Mouse (Mus musculus) adrenal gland, postnatal 4 days (tissue): ENCODE results near the gene Drc1. TPM values are rescaled to one million over a fixed set of nuclear protein-coding genes. Genes with fewer than 3 reads are reported as not detected.
A peak's percentile ranks its signal among the peaks of the same experiment; 100 is the strongest.

ENCODE experiments used
- DNase-seq, 2 experiments: peaks; one replicate each; pipeline ENCODE4 v3.0.0; 2021 to 2022; ENCODE audit warnings: low spot score in 2 of 2, mixed read lengths in 2 of 2
- total RNA-seq, 2 experiments: library from RNA; stranded (reverse); gene quantifications; 2 replicates each; pipeline ENCODE4 v1.2.3; 2021

The Drc1 gene
- total RNA-seq, 2 experiments from 2014 or later = 0.76 to 1.6 TPM

- no peak for DNase-seq
Measured at GRCm38 (mm10) chr5:30285944-30286799, 5.0 kb downstream of the Drc1 start.

DNA sequence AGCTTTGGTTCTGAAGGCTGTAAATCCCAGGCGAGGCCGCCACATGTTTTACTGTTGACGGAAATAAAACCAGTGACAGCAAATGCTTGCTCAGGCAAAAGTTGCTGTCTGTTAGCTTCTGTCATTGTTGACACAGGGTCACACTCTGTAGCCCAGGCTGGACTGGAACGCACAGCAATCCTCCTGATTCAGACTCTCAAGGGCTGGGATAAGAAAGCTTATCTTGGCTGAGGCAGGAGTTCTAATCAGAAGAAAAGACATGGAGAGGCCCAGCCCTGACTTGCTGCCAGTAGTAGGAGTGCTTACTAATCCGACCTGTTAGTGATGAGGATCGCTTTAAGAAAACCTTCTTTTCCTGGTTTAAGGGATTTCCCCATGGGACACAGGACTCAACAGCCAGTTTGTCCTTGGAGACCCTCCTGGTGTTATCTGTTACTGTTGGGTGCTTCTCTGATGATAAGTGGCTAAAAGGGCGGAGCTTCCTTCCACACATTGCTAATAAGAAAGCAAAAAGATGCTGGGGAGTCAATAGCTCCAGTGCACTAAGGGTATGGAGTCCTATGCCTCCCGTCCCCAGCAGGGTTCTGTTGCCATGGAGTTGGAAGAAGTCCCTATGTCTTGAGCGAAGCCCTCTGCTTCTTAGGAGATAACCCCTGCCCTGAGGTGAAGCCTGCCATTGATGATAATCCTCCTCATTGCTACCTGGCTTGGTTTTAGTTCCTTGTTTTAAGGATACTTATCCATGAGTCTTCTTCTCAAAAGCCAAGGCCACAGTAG lies 6.1 kb downstream of the Drc1 start:
- no peak for DNase-seq

DNA sequence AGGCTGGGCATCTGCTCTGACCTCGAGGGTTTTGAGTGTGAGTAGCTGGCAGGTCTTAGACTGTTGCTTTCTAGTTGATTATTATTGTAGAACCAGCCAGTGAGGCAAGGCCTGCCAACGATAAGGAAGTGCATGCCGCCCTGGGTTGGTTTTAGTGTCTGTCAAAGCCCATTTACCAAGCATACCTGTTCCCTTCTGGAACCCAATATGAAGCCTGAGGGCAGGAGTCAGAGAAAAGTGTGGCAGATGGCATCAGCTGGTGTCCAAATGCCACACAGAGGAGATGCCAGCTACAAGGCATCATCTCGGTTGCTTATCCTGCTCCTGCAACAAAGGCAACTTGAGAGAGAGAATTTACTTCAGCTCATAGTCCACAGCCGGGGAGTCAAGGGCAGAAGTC lies 59.6 kb downstream of the Drc1 start:
- no peak for DNase-seq

- no peak for DNase-seq
Measured at GRCm38 (mm10) chr5:30341601-30342365, 60.6 kb downstream of the Drc1 start.

DNA sequence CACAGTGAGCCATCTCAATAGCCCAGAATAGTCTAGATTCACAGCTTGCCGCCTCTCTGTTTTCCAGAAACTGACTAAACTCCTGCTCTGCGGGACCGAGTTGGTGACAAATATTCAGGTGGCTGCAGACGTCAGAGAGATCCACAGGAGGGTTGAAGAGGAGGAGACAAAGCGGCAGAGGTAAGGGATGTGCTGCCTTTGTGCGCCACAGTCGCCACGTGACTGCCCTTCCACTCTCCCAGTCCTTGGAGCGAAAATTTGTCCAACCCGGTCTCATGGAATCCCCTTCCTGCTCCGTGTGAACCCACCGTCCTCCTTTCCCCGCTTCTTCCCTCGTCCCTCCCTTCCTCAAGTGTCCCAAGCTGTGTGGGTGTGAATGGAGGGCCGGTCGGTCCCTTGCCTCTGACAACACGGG lies 61.4 kb downstream of the Drc1 start:
- DNase-seq = no peak

DNA sequence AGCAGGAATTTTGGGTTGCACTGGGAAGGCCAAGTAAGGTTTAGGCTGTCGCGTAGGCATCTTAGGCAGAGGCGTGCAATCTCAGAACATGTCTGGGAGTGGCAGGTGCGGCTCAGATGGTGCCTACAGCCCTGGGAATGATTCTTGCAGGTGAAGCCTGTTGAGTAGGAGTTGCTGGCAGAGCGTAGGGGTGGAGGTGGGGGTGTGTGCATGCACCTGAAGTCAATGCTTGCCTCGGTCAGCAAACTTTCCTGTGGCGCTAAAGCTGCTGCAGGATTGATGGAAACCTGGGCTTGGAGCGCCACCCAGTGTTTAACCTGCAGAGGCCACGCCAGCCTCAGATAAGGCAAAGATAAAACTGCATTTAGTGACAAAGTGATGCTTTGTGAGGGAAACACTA lies 61.9 kb downstream of the Drc1 start:
- DNase-seq = peak; percentile 27 to 29

GRCm38 (mm10) chr5:30343886-30344285 lies 62.7 kb downstream of the Drc1 start:
- DNase-seq = no peak

DNA sequence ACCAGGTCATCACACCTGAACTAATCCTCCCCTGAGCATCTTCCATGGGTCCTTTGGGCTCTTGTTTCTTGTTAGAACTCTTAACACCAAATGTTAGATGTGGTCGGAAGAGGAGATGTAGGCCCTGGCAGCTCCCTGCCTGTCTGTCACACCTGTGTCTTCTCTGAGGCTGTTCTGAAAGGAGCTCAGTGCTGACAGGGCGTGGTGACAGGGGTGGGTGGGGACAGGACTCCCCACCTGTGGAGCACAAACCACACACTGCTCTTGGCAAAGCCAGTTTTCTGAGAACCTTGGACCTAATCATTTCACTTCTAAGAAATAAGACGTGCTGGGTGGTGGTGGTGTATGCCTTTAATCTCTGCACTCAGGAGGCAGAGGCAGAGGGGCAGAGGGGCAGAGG lies 72.4 kb downstream of the Drc1 start:
- no peak for DNase-seq

DNA sequence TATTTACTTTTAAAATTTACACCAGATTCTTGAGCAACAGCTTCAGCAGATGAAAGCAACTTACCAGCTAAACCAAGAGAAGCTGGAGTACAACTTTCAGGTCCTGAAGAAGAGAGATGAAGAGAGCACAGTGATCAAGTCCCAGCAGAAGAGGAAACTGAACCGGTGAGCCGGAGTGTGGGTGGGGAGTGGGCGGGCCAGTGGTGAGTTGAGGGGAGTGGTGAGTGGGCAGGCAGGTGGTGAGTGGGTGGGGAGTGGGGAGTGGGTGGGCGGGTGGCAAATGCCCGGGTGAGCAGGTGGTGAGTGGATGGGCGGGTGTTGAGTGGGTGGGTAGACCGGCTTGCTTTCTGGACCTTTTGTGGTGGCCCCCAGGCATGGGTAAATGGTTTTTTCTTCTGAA lies 73.9 kb downstream of the Drc1 start:
- DNase-seq = no peak

- DNase-seq = no peak
Measured at GRCm38 (mm10) chr5:30355559-30356159, 74.5 kb downstream of the Drc1 start.

GRCm38 (mm10) chr5:30356647-30357046 lies 75.5 kb downstream of the Drc1 start:
- no peak for DNase-seq

- no peak for DNase-seq
Measured at GRCm38 (mm10) chr5:30358436-30359099, 77.4 kb downstream of the Drc1 start.

DNA sequence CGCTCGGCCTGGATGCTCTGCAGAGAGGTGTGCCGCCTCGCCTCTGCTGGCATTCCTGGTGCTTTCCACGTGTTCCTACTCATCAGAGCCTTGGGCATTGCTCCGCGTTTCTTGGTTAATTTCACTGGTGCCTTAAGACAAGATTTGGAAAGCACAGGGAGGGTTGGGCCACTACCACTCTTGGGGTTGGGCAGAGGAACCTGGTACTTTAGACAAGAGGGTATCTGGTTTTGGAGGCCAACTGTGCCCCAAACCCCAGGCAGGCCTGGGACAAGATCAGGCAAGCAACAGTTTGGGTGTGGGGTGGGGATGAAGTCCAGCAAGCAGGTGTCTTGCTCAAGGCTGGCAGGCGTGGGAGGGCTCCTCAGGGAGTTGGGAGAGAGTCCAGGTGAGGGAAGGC lies 86.2 kb downstream of the Drc1 start:
- no peak for DNase-seq

DNA sequence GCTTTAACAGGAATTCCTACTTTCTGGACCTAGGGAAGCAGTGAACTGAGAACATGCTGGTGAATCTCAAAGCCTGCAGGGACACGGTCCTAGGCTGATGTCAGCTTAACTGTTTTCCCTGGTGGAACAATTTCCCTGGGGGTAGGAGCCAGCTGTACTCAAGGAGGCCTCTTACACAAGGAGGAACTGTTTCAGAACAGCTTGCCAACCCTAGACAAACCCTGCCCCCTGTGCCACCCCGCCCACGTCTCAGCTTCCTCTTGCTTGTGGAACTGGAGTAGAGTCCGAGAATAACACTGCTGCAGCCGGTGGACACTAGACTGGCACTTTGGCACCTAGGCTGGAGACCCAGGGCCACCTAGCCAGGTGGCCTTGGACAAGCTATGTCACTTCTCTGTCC lies 88.2 kb downstream of the Drc1 start:
- no peak for DNase-seq

- DNase-seq = no peak
Measured at GRCm38 (mm10) chr5:30382876-30383275, 101.7 kb downstream of the Drc1 start.

DNA sequence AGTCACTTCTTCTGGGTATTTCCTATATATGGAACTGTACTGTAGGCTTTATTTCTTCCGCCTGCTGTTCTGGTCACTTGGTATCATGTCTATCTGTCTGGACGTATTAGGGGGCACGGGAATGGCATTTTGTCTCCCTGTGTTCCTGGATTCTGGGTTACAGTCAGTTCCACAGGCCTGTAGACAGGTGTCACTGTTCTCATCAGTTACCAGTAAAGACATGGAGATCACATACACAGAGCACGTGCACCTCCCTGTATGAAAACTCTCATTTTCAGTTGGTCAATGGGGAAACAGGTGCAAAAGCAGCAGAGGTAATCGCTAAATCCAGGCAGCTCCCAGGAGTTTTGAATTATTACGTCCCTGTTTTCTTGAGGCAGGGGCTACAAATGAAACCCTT lies 106.5 kb downstream of the Drc1 start:
- DNase-seq = no peak

- no peak for DNase-seq
Measured at GRCm38 (mm10) chr5:30389836-30390235, 108.6 kb downstream of the Drc1 start.

DNA sequence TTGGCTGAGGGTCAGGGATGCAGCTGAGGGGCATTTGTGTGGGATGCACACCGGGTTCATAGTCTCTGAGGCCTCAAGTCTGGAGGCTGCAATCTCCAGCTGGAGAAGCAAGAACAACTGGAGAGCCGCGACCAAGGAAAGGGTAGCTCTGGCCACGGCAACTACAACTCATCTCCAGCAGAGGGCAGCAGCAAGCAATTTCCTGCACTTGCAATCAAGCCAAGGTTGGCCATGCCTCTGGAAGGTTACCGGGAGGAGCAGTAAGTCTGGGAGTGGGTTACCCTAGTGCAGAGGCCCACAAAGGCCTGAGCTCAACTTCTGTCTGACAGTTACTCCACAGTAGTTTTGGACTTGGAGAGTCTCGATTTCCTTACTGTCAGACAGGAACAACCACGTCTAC lies 110.3 kb downstream of the Drc1 start:
- DNase-seq = peak; percentile 53 to 60

GRCm38 (mm10) chr5:30400521-30400920 lies 119.3 kb downstream of the Drc1 start:
- no peak for DNase-seq

DNA sequence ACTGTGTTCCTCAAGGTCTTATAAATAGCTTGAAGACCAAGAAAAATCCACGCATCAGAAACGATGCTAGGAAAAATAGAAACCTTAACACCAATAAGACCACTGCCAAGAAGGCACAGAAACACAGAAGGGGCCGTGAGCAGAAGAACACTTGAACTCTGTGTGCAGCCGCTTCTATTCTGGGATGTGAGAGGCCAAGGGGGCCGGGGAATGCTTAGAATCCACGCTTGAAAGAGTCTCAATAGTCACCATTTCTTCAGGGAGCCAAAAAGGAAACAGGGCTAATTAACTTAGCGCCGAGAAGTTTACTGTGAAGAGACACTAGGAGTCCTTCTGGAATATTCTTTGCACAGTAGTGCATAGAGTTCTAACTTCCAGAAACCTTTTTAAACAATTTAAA lies 120.0 kb downstream of the Drc1 start:
- DNase-seq = no peak

GRCm38 (mm10) chr5:30406876-30407275 lies 125.7 kb downstream of the Drc1 start:
- DNase-seq = no peak
